Mouse (Mus musculus) kidney, adult 2 months (tissue): Measurements from ENCODE around the gene Zmynd12.

Source experiments
- CTCF ChIP-seq: fragments of 200-500 bp; conservative IDR thresholded peaks from 2 replicates; pipeline ENCODE4 v1.5.1; 2011; ENCODE audit warnings: low read depth, mild to moderate bottlenecking, control low read depth, low read length, moderate library complexity, mixed read lengths; ENCODE audit not compliant: insufficient read depth, insufficient read length
- POLR2A ChIP-seq: fragments of 200-500 bp; IDR thresholded peaks from one replicate; pipeline ENCODE4 v1.6.1; 2011; ENCODE audit warnings: low read depth, low read length, control low read depth

DNA sequence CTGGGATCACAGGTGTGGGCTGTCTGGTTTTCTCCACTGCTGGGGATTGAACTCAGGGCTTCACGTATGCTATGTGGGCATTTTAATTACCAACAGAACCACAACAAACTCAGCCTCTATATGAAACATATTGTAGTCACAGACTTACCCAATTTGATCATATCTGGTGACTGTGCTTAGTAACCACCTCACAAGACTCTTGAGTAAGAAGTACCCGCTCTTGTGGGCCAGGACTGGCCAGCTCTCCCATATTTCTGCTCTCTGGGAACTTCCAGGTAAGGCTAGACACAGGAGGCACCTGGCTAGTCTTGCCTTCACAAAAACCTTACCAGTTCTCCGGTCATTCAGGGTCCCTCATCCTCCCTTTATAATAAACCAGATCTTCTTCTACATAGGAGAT lies 39.8 kb downstream of the Zmynd12 start:
- TF ChIP-seq CTCF: no peak
- no peak for TF ChIP-seq POLR2A
